Mouse (Mus musculus): ENCODE measurements around the gene Yju2.
A peak's percentile ranks its signal among the peaks of the same experiment; 100 is the strongest.

Yju2 gene

GRCm38 (mm10) chr17:56006956-56007355, 48.1 kb downstream of the Yju2 start:
- DNase-seq (ENCODE audit: low spot score in 2 of 2), result no peak

DNA sequence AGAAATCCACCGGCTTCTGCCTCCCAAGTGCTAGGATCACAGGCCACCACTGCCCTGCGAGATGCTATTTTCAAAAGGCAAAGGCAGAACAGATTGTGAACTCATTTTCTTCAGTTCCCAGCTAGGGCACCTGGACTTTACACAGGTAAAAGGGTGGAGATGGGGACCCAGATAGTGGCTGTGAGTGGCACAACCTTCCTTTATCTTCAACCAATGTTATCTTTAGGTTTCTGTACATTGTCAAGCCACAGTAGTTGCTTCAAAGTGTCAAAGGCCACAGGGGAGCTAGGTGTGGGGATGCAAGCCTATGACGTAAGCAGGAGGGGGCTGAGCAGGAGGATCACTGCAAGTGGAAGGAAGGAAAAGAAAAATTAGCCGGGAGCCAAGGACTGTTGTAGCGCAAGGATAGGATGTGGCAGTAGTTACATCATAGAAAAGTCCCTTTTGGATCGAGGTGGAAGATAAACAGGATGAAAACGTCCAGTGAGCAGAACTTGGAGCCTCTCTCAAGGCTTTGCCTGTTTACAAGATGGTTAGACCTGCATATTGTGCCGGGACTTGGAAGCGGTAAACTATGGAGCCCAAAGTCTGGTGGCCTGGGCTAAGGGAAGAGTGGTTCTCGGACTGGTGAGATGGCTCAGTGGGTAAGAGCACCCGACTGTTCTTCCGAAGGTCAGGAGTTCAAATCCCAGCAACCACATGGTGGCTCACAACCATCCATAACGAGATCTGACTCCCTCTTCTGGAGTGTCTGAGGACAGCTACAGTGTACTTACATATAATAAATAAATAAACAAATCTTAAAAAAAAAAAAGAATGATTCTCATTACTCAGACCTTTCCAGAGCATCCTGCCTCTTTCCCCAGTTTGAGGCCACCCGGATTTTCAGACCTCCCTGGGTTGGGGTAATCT, 48.8 kb downstream of the Yju2 start:
- DNase-seq (ENCODE audit: low spot score in 2 of 2), result no peak

DNA sequence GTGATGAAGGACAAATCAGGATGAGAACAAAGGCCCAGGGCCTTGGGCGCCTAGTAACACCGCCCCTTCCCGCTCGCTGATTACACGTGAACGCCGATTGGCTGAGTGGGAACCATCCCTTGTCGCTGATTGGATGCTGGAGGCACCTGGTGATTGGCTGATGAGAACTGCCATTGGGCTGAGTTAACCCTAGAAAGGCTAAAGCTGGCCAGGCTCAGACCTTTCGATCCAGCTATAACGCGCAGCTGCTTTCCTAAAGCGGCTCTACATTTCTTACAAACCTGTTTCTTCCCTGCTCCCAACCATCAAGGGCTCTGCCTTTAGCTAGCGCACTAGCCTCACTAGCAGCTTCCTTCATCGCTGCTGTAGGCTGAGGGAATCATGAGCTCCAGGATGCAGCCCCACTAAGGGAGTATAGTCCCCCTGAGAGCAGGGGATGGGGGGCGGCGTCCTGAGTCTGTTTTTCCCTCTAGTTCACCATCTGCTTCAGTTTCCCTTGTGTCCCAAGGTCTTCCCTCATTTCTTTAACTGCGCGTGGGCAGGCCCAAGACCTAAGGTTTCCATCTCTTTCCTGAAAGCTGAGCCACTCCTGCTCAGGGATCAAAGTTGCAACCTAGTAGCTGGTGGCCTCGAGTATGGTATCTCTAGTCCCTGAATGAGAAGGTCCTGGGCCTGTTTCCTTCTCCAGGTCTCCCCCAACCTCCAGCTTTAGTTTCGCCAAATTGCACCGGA, 49.6 kb downstream of the Yju2 start:
- DNase-seq (ENCODE audit: low spot score in 2 of 2), result peak; percentile 80 to 89

DNA sequence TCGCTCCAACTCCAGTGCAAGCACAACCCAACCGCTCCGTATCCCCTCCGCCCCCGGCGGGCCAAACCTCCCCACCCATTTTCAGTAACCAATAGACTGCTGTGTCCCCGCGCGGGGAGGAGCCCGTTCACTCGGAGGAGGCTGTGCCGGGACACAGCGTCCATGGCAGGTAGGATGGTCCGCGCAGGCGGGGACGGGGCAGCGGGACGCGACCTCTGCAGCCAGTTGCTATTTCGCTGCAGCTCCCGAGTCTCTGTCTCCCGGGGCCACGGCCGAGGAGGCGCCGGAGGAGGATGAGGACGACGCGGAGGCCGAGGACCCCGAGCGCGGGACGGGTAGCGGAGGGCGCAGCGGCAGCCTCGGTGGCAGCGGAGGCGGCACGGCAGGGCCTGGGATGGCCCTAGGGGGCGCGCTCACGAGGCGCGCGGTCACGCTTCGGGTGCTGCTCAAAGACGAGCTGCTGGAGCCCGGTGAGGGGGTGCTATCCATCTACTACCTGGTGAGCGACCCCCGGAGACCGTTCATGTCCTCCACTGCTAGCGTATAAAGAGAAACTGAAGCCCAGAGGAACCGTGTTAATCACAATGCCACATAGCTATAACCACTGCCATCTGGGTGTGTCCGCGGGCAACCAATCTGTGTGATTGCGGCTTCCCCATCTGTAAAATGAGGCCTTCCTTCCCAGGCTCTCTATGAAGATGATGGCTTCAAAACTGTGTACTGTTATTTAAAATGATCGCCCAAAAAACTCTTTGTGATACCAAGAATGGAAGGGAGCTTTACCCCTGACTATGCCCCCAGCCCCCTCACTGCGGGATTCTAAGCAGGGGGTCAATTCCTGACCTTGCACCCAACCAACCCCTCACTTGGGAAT, 50.4 kb downstream of the Yju2 start:
- DNase-seq (ENCODE audit: low spot score in 2 of 2), result peak; percentile 80 to 84

DNA sequence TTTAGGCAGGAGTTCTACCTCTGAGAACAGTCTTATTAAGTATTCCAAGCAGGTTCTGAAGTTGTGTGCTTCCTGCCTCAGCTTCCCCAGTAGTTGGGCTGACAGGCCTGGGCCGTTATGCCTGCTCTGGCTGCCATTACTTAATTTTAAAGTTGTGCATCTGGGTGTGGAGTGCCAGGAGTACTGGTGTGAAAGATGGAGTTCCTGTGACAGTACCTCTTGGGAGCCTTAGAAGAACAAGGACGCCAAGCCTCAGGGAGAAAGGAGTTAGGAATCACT, 51.0 kb downstream of the Yju2 start:
- no peak for DNase-seq (ENCODE audit: low spot score in 2 of 2)

DNA sequence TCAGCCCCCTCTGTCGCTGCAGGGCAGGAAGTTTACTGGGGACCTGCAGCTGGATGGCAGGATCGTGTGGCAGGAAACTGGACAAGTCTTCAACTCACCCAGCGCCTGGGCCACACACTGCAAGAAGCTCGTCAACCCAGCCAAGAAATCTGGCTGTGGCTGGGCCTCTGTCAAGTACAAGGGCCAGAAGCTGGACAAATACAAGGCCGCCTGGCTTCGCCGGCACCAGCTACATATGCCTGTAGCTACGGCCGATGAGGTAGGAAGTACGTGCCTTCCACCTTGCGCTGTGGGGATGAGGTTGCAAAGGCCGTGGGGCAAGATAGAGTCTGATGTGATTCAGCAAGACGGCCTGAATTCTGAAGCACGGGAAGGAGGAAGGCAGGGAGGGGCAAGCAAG, 51.4 kb downstream of the Yju2 start:
- no peak for DNase-seq (ENCODE audit: low spot score in 2 of 2)

GRCm38 (mm10) chr17:56010681-56011080, 51.8 kb downstream of the Yju2 start:
- DNase-seq (ENCODE audit: low spot score in 2 of 2), result peak; percentile 68 to 70

DNA sequence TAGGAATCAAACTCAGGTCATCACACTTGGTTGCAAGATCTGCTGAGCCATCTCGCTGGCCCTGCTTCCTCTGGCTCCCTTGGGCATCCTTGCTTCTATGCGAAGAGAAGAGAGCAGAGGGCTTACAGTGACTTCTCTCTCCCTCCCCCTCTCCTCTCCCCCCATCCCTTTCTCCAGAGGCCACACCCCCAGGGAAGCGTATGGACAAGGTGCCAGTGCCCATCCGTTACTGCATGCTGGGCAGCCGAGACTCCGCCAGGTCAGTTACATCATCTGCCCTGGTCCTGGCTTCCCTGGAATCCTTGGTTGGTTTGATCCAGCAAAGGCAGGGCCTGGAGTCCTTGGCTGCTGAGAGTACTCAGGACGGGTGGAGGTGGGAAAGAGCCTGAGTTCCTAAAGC, 52.5 kb downstream of the Yju2 start:
- DNase-seq (ENCODE audit: low spot score in 2 of 2), result no peak

- no peak for DNase-seq (ENCODE audit: low spot score in 2 of 2)
These were observed 56.4 kb downstream of the Yju2 start for GRCm38 (mm10) chr17:56015293-56015692.

GRCm38 (mm10) chr17:56016382-56016781, 57.5 kb downstream of the Yju2 start:
- no peak for DNase-seq (ENCODE audit: low spot score in 2 of 2)

DNA sequence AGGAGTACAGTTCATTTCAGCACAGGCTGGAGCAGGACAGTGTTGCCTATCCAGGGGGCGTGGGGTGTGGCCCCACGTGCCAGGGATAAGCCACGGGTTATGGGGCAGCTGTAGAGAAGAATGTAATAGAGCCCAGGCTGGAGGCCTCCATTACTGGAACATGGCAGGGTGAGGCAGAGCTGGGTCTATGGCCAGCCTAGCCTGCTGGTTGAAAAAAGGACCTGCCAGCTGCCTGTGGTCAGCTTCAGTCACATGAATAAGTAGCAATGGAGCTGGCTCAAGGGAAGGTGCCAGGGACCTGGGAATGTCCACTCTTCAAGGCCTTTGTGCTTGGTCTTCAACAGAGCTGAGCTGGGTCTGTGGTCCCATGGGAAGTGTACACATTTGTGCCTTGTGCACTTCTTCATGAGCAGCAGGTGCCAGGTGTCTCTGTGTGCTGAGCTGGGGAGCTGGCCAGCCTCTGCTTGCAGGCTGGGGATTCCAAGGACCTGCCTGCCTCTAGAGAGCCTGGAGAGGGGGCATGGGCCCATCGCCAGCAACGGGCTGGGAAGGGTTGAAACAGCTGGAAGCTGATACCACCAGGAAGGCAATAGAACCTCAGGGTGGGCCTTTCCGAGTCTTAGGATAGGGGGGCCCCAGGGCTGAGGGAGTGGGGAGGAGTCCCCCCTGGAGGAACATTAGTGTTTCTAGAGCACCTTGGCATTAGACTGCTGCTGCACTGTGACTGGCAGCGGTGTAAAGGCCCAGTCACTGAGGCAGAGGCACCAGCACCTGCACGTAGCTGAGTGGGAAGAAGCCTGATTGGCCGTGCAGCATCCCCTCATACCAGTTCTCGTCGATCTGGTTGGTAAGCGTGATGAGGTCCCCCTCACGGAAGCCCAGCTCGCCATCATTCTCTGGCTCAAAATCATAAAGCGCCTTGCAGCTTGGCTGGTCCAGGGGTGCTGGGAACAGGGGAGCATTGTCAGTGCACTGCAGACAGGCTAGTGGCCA, 58.2 kb downstream of the Yju2 start:
- no peak for DNase-seq (ENCODE audit: low spot score in 2 of 2)

DNA sequence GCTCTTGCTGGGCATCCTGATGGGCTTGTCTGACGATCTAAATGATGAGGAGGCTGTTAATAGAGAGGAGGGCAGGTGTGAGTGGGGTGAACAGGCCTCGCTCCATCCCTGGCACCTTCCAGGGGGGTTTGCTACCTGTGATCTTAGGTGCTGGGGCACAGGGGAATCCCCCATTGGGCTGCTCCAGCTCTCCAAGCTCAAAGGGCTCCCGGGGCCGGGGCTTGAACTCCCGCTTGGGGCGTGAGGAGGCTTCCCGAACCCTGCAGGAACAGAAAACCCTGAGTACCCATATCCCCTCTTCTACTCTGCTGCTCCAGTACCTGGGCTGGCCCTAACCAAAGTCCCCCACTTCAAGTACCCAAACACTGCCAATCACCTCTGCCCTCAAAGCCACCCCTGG, 58.9 kb downstream of the Yju2 start:
- no peak for DNase-seq (ENCODE audit: low spot score in 2 of 2)

All from frontal cortex, postnatal 25 days (tissue).